Mouse (Mus musculus) CH12.LX (cell line): Measurements from ENCODE around the gene Selenok. TPM values are rescaled to one million over a fixed set of nuclear protein-coding genes. Genes with fewer than 3 reads are reported as not detected.

Experiments
- DNase-seq: peaks from one replicate; pipeline ENCODE4 v3.0.0-alpha.2; 2013; ENCODE audit errors: extremely low read depth
- H3K27ac ChIP-seq: 2 replicates; pipeline ENCODE4 v1.5.1; 2012; ENCODE audit warnings: low read depth, mild to moderate bottlenecking, control low read depth, moderate library complexity; ENCODE audit not compliant: insufficient read depth
- H3K27me3 ChIP-seq: replicated peaks from 2 replicates; pipeline ENCODE3; 2012; ENCODE audit warnings: inconsistent platforms
- H3K36me3 ChIP-seq, 2 experiments: replicated peaks in 1 of 2; 2 replicates each; pipeline versions ENCODE3 to v1.6.1; 2012; ENCODE audit warnings: inconsistent platforms in 1 of 2, low read length in 1 of 2, mild to moderate bottlenecking in 1 of 2, mixed read lengths in 1 of 2, moderate library complexity in 1 of 2; ENCODE audit not compliant: control insufficient read depth in 1 of 2, insufficient read depth in 1 of 2
- H3K4me1 ChIP-seq, 2 experiments: 2 replicates each; pipeline ENCODE4 v1.6.1; 2012; ENCODE audit warnings: inconsistent platforms in 1 of 2, moderate library complexity in 1 of 2; ENCODE audit not compliant: insufficient read depth in 2 of 2, control insufficient read depth in 1 of 2
- H3K4me2 ChIP-seq: 2 replicates; pipeline ENCODE4 v1.6.1; 2012; ENCODE audit warnings: low read depth, mild to moderate bottlenecking, control low read depth; ENCODE audit not compliant: poor library complexity, insufficient read depth, severe bottlenecking
- H3K4me3 ChIP-seq, 3 experiments: fragments of 150-350 bp in 1 of 3; sonication (generic) in 1 of 3; replicated peaks in 1 of 3; 2 replicates each; pipeline versions ENCODE3 to v1.5.1; 2011 to 2012; ENCODE audit warnings: low read depth in 2 of 3, low read length in 2 of 3, mild to moderate bottlenecking in 2 of 3, moderate library complexity in 2 of 3, control low read depth in 1 of 3, improper control_type of control experiment in 1 of 3, inconsistent platforms in 1 of 3, mixed read lengths in 1 of 3; ENCODE audit not compliant: poor library complexity in 1 of 3
- H3K79me2 ChIP-seq: replicated peaks from 2 replicates; pipeline ENCODE4 v1.6.1; 2012; ENCODE audit warnings: mild to moderate bottlenecking, moderate library complexity; ENCODE audit not compliant: control insufficient read depth, poor library complexity, insufficient read depth, severe bottlenecking; ENCODE audit errors: extremely low read depth
- H3K9ac ChIP-seq: 2 replicates; pipeline ENCODE4 v1.6.1; 2012; ENCODE audit warnings: low read depth, mild to moderate bottlenecking, control low read depth, moderate library complexity; ENCODE audit not compliant: insufficient read depth
- H3K9me3 ChIP-seq: replicated peaks from 2 replicates; pipeline ENCODE3; 2012; ENCODE audit warnings: low read length, inconsistent platforms, mixed read lengths
- BHLHE40 ChIP-seq: IDR thresholded peaks from 2 replicates; pipeline ENCODE4 v1.6.1; 2011; ENCODE audit warnings: mild to moderate bottlenecking, low read depth, low read length, improper control_type of control experiment
- CHD1 ChIP-seq: IDR thresholded peaks from 2 replicates; pipeline ENCODE4 v1.6.1; 2012; ENCODE audit warnings: low read depth, low read length, improper control_type of control experiment, inconsistent platforms
- CTCF ChIP-seq, 2 experiments: IDR thresholded peaks in 1 of 2; conservative IDR thresholded peaks in 1 of 2; 2 replicates each; pipeline ENCODE4 v1.5.1; 2011 to 2012; ENCODE audit warnings: low read depth in 2 of 2, low read length in 2 of 2, improper control_type of control experiment in 1 of 2, inconsistent platforms in 1 of 2, mild to moderate bottlenecking in 1 of 2, moderate library complexity in 1 of 2
- E2F4 ChIP-seq: IDR thresholded peaks from 2 replicates; pipeline ENCODE4 v1.6.1; 2011; ENCODE audit warnings: low read depth, low read length, improper control_type of control experiment; ENCODE audit not compliant: insufficient replicate concordance
- ELF1 ChIP-seq: IDR thresholded peaks from 2 replicates; pipeline ENCODE4 v1.6.1; 2014; ENCODE audit warnings: low read depth, mild to moderate bottlenecking, inconsistent platforms, low read length, improper control_type of control experiment
- EP300 ChIP-seq: IDR thresholded peaks from 2 replicates; pipeline ENCODE4 v1.6.1; 2011; ENCODE audit warnings: low read length, improper control_type of control experiment
- ETS1 ChIP-seq: conservative IDR thresholded peaks from 2 replicates; pipeline ENCODE4 v1.6.1; 2012; ENCODE audit warnings: low read depth, mild to moderate bottlenecking, inconsistent platforms, low read length, improper control_type of control experiment, moderate library complexity
- HCFC1 ChIP-seq: IDR thresholded peaks from 2 replicates; pipeline ENCODE4 v1.6.1; 2012; ENCODE audit warnings: low read depth, mild to moderate bottlenecking, inconsistent platforms, low read length, improper control_type of control experiment
- IRF4 ChIP-seq: IDR thresholded peaks from 2 replicates; pipeline ENCODE4 v1.6.1; 2014; ENCODE audit warnings: low read depth, mild to moderate bottlenecking, inconsistent platforms, low read length, improper control_type of control experiment
- JUN ChIP-seq: IDR thresholded peaks from 2 replicates; pipeline ENCODE4 v1.6.1; 2011; ENCODE audit warnings: low read depth, mild to moderate bottlenecking, low read length, improper control_type of control experiment, moderate library complexity; ENCODE audit not compliant: insufficient read depth
- JUND ChIP-seq: conservative IDR thresholded peaks from 2 replicates; pipeline ENCODE4 v1.6.1; 2011; ENCODE audit warnings: low read depth, low read length, improper control_type of control experiment
- MAFK ChIP-seq: IDR thresholded peaks from 2 replicates; pipeline ENCODE4 v1.6.1; 2011; ENCODE audit warnings: low read length, improper control_type of control experiment; ENCODE audit not compliant: insufficient replicate concordance
- MAZ ChIP-seq: IDR thresholded peaks from 2 replicates; pipeline ENCODE4 v1.6.1; 2012; ENCODE audit warnings: low read depth, mild to moderate bottlenecking, inconsistent platforms, low read length, improper control_type of control experiment, moderate library complexity
- NRF1 ChIP-seq: IDR thresholded peaks from 2 replicates; pipeline ENCODE4 v1.6.1; 2014; ENCODE audit warnings: low read depth, mild to moderate bottlenecking, inconsistent platforms, low read length, improper control_type of control experiment, moderate library complexity
- PAX5 ChIP-seq: IDR thresholded peaks from 2 replicates; pipeline ENCODE4 v1.6.1; 2012; ENCODE audit warnings: low read length, inconsistent platforms, mixed read lengths
- POLR2AphosphoS2 ChIP-seq: IDR thresholded peaks from 2 replicates; pipeline ENCODE4 v1.6.1; 2011; ENCODE audit warnings: low read depth, low read length, improper control_type of control experiment
- RCOR1 ChIP-seq: conservative IDR thresholded peaks from 2 replicates; pipeline ENCODE4 v1.6.1; 2012; ENCODE audit warnings: low read depth, mild to moderate bottlenecking, inconsistent platforms, low read length, improper control_type of control experiment
- SIN3A ChIP-seq: IDR thresholded peaks from 2 replicates; pipeline ENCODE4 v1.6.1; 2012; ENCODE audit warnings: low read length, improper control_type of control experiment, inconsistent platforms
- SMC3 ChIP-seq: IDR thresholded peaks from 2 replicates; pipeline ENCODE4 v1.6.1; 2011; ENCODE audit warnings: low read depth, low read length, improper control_type of control experiment
- TBP ChIP-seq: conservative IDR thresholded peaks from 2 replicates; pipeline ENCODE4 v1.6.1; 2011; ENCODE audit warnings: low read depth, low read length, improper control_type of control experiment
- TCF12 ChIP-seq: IDR thresholded peaks from 2 replicates; pipeline ENCODE4 v1.6.1; 2014; ENCODE audit warnings: low read depth, mild to moderate bottlenecking, inconsistent platforms, low read length, improper control_type of control experiment
- USF2 ChIP-seq: conservative IDR thresholded peaks from 2 replicates; pipeline ENCODE4 v1.6.1; 2011; ENCODE audit warnings: low read depth, low read length, improper control_type of control experiment
- ZC3H11A ChIP-seq: IDR thresholded peaks from 2 replicates; pipeline ENCODE4 v1.6.1; 2012; ENCODE audit warnings: low read depth, mild to moderate bottlenecking, inconsistent platforms, low read length, improper control_type of control experiment
- ZKSCAN1 ChIP-seq: IDR thresholded peaks from 2 replicates; pipeline ENCODE4 v1.6.1; 2012; ENCODE audit warnings: low read depth, inconsistent platforms, low read length, improper control_type of control experiment, borderline replicate concordance
- ZMIZ1 ChIP-seq: IDR thresholded peaks from 2 replicates; pipeline ENCODE4 v1.6.1; 2012; ENCODE audit warnings: low read depth, mild to moderate bottlenecking, inconsistent platforms, low read length, improper control_type of control experiment
- dilution Hi-C: fragments of 300-500 bp; cut with MboI; formaldehyde crosslinking; loops from 2 replicates; pipeline ENCODE4 v1.14.3; 2020; ENCODE audit warnings: low sequenced_read_pairs; ENCODE audit not compliant: extremely low pct_unique_long_range_greater_than_20kb, extremely low pct_ligation_motif_present
- in situ Hi-C: fragments of 300-500 bp; cut with MboI; formaldehyde crosslinking; loops from 3 replicates; pipeline ENCODE4 v1.14.3; 2019; ENCODE audit warnings: low sequenced_read_pairs, low pct_ligation_motif_present, low pct_unique_long_range_greater_than_20kb, mixed read lengths
- polyA plus RNA-seq: library from polyadenylated mRNA; unstranded; fragments of >175 nt; gene quantifications from 2 replicates; pipeline ENCODE4 v1.2.1, GENCODE M21; 2012; ENCODE audit warnings: low read depth; ENCODE audit not compliant: insufficient read length
- total RNA-seq, 2 experiments: library from RNA; depleted of rRNA; stranded (reverse); fragments of 300-350 nt in 1 of 2; fragments of >200 nt in 1 of 2; gene quantifications; 2 replicates each; pipeline ENCODE4 v1.2.3; 2012 to 2014

Selenok gene
- total and polyA plus RNA-seq, 3 experiments: 48.5 to 83.7 (median 63.0) TPM

- Histone ChIP-seq H3K36me3 (no peaks in the 10 kb centered on the region), H3K4me3 (no peak overlapping the region), H3K4me2 (peak overlapping the region; percentile 37), H3K27ac (no peak overlapping the region), H3K9me3 (no peaks in the 10 kb centered on the region), H3K4me1 (peaks cover 17 to 48% of the 10 kb centered on the region in 2 experiments), H3K9ac (0 out of 2 replicates have a peak overlapping the region, but pooled peaks have one; percentile 10), H3K79me2 (no peaks in the 10 kb centered on the region), H3K27me3 (no peaks in the 10 kb centered on the region)
- TF ChIP-seq IRF4 (peak; percentile 27; the same call in 1 of the 2 replicates), BHLHE40 (0 out of 2 replicates have a peak, but pooled peaks have one; percentile 4), ETS1 (peak; percentile 57), RCOR1 (no peak), TBP (no peak), JUND (no peak), SMC3 (no peak), SIN3A (0 out of 2 replicates have a peak, but pooled peaks have one; percentile 34), POLR2AphosphoS2 (no peak), EP300 (peak; percentile 72), MAZ (no peak), HCFC1 (no peak), CTCF (conservative IDR thresholded peaks at IDR 0.05 in 1 of 2, IDR thresholded peaks at IDR 0.05 in 1 of 2; ENCODE audit: low read depth in 2 of 2, low read length in 2 of 2) (no peak), USF2 (no peak), MAFK (no peak), E2F4 (no peak), CHD1 (no peak)
- DNase-seq: peak; percentile 59
- in situ Hi-C loops: no loop called here
- dilution Hi-C loops: no loop called here
Observed at GRCm38 (mm10) chr14:30015008-30015407, 46.9 kb downstream of the Selenok start.

GRCm38 (mm10) chr14:30016666-30017065 lies 48.6 kb downstream of the Selenok start:
- H3K79me2 ChIP-seq: no peaks in the 10 kb centered on the region
- no peaks in the 10 kb centered on the region for H3K9me3 ChIP-seq
- no peak overlapping the region for H3K4me2 ChIP-seq
- H3K36me3 ChIP-seq: no peaks in the 10 kb centered on the region
- no peak overlapping the region for H3K9ac ChIP-seq
- in situ Hi-C loops: no loop called here
- no peak overlapping the region for H3K4me3 ChIP-seq
- H3K27ac ChIP-seq: no peak overlapping the region
- peaks cover 17 to 48% of the 10 kb centered on the region in 2 experiments for H3K4me1 ChIP-seq
- H3K27me3 ChIP-seq: no peaks in the 10 kb centered on the region
- DNase-seq: no peak
- TF ChIP-seq ZKSCAN1 (no peak), E2F4 (no peak), RCOR1 (no peak), PAX5 (no peak), EP300 (no peak), TCF12 (no peak), SIN3A (no peak), HCFC1 (no peak), CHD1 (no peak), ZMIZ1 (no peak), NRF1 (no peak), JUN (no peak), ZC3H11A (no peak), ELF1 (no peak)
- TF ChIP-seq, all 38 proteins: peak for 0
- dilution Hi-C loops: no loop called here
